Mouse (Mus musculus) stomach, embryonic 15.5 days (tissue): ENCODE results near the gene Tstd1. TPM values are rescaled to one million over a fixed set of nuclear protein-coding genes. Genes with fewer than 3 reads are reported as not detected.

Experiments
- ATAC-seq: fragments of 200-750 bp; cut with Nextera tagmentation; 2 replicates; pipeline ENCODE4 v1.8.0; 2017; ENCODE audit warnings: low read depth, moderate number of reproducible peaks, moderate TSS enrichment; ENCODE audit not compliant: insufficient read depth, low FRiP score
- H3K27ac ChIP-seq: fragments of 300-500 bp; sonication (generic); 2 replicates; pipeline ENCODE4 v1.5.1; 2015; ENCODE audit warnings: mild to moderate bottlenecking, inconsistent platforms
- H3K27me3 ChIP-seq: fragments of 300-500 bp; sonication (generic); replicated peaks from 2 replicates; pipeline ENCODE4 v1.6.1; 2015; ENCODE audit warnings: inconsistent platforms
- H3K36me3 ChIP-seq: fragments of 300-500 bp; sonication (generic); 2 replicates; pipeline ENCODE4 v1.6.1; 2015; ENCODE audit warnings: inconsistent platforms
- H3K4me1 ChIP-seq: fragments of 300-500 bp; sonication (generic); 2 replicates; pipeline ENCODE4 v1.6.1; 2015; ENCODE audit warnings: inconsistent platforms
- H3K4me2 ChIP-seq: fragments of 300-500 bp; sonication (generic); 2 replicates; pipeline ENCODE4 v1.6.1; 2015; ENCODE audit warnings: mild to moderate bottlenecking, inconsistent platforms
- H3K4me3 ChIP-seq: fragments of 300-500 bp; sonication (generic); replicated peaks from 2 replicates; pipeline ENCODE4 v1.5.1; 2015; ENCODE audit warnings: inconsistent platforms
- H3K9ac ChIP-seq: fragments of 300-500 bp; sonication (generic); 2 replicates; pipeline ENCODE4 v1.6.1; 2015; ENCODE audit warnings: inconsistent platforms
- H3K9me3 ChIP-seq: fragments of 300-500 bp; sonication (generic); 2 replicates; pipeline ENCODE4 v1.6.1; 2016; ENCODE audit warnings: inconsistent platforms
- WGBS: fragments of 180-500 bp; shearing (Covaris S2); methylation state at CpG from one replicate; pipeline ENCODE4 v1.1.7; 2015; 5-methylcytosine and 5-hydroxymethylcytosine counted together
- polyA plus RNA-seq: library from polyadenylated mRNA; unstranded; fragments of >200 nt; fragmentation: Nextera tagmentation; extraction: Ambion mirVana; gene quantifications from 2 replicates; pipeline ENCODE4 v1.2.1, GENCODE M21; 2015

Gene Tstd1
- polyA plus RNA-seq, 1 experiment from 2014 or later: 5.9 TPM

DNA sequence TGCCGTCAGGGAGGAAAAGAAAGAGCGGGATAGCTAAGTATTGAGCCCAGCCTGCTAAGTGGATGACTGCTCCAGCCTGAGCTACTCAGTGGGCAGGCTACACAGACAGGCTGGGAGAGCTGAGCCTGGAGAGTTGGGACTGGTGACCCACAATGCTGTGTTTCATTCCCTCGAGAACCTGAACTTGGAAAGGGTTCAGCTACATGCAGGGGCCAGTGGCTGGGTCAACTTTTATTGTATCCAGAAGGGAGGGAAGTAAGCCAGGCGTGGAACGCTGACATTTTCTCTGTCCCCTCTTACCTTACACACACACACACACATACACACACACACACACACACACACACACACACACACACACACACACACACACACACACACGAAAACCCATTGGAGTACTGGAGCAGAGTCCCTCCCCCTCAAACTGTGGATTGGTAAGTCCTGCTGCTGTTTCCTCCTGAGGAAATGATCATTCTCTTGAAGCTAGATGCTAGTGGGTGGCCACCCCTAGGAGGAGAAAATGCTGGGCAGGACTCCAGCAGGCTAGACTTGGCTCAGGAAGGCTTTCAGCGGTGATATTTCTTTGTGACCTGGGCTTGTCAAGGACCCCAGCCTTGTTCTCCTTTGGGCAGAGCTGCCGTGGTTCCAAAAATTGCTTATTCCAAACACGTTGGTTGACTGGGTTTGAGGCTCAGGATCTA, 21.5 kb downstream of the Tstd1 start:
- 15% methylated on average over 9 of the region's 9 CpGs for WGBS
- H3K4me1 ChIP-seq: peaks cover 26% of the 10 kb centered on the region
- no peak for ATAC-seq
- H3K27me3 ChIP-seq: no peaks in the 10 kb centered on the region
- peak overlapping the region; percentile 91 for H3K27ac ChIP-seq
- H3K4me3 ChIP-seq: peak overlapping the region; percentile 51
- H3K36me3 ChIP-seq: no peaks in the 10 kb centered on the region
- H3K9me3 ChIP-seq: no peaks in the 10 kb centered on the region
- no peak overlapping the region for H3K9ac ChIP-seq
- H3K4me2 ChIP-seq: peak overlapping the region; percentile 56

DNA sequence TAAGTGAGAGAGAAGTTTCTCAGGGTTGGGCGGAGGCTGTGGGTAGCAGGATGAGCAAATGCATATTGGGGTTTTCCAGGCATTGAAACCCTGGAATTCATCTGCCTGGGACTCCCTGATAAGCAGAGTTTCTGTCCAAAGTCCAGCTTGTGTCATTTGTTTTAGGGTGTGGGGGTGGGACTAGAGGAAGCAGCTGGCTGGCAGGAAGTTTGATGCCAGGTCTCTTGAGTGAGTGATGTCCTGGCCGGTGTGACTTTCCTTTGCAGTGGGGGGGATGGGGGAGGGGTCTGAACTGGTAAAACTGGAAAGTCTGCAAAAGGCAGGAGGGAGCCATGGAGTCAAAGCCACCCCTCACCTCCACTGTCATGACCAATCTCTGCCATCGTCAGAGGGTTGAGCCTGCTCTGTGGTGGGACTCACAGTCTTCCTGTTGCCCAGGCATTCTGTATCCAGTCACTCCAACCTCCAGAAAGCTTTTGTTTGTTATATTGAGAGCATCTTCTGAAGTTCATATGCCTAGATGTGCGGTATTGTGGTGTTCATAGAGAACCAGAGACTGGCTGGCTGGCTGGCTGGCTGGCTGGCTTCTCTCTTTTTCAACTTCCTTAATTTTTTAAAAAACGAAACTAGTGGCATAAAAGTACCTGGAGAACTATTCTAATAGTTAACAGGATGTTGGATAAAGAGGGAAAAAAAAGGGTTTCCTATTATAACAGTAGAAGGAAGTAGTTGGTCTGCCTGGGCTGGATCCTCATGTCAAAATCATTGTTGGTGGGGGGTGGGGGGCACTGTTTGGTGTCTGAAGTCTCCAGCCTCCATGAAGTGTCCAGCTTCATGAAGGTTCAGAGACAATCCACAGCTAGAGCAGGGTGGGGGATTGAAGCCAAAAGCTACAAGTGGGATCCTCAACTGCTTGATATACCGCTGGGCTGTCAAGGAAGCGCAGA, 23.1 kb downstream of the Tstd1 start:
- peak; percentile 63 for ATAC-seq
- WGBS: 43% methylated on average over 7 of the region's 7 CpGs
- Histone ChIP-seq H3K4me3 (peak overlapping the region; percentile 51; the same call in 1 of the 2 replicates), H3K27me3 (no peaks in the 10 kb centered on the region), H3K9ac (no peak overlapping the region), H3K27ac (peak overlapping the region; percentile 91), H3K4me1 (peaks cover 22% of the 10 kb centered on the region), H3K36me3 (no peaks in the 10 kb centered on the region), H3K9me3 (no peaks in the 10 kb centered on the region), H3K4me2 (peak overlapping the region; percentile 56)

DNA sequence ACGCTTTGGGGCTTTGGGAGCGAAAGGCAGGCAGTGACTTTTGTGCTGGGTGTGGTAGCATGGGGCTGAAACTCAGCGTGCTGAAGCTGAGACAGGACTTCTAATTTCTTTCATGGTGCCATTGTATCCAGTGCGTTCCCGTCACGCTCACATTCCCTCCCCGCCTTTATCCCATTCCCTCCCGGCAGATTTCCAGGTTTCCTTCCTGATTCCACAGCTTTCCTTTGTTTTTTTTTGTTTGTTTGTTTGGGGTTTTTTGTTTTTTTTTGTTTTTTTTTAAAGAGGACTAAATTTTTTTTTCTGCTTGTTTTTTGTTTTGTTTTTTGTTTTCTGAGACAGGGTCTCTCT, 23.7 kb downstream of the Tstd1 start:
- Histone ChIP-seq H3K27me3 (no peaks in the 10 kb centered on the region), H3K9ac (no peak overlapping the region), H3K4me3 (peak overlapping the region; percentile 14; the same call in 1 of the 2 replicates), H3K4me1 (peaks cover 24% of the 10 kb centered on the region), H3K27ac (peak overlapping the region; percentile 91), H3K4me2 (peak overlapping the region; percentile 56), H3K36me3 (no peaks in the 10 kb centered on the region), H3K9me3 (no peaks in the 10 kb centered on the region)
- no peak for ATAC-seq
- WGBS: 58% methylated on average over 8 of the region's 8 CpGs

DNA sequence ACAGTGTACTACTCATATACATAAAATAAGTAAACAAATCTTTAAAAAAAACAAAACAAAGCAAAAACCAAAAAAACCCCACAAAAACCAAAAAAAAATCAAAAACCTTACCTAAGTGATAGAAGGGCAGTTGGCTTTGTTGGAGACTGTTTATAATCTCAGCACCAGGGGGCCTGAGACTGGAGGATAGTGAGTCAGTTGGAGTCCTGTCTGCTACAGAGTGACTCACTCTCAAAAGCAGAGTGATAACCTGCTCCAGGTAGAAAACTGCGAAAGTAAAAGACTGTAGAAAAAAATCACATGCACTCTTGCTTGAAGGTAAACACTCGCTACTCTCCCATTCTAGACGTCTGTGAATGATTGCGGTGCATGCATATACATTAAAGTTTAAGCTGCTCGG, 26.4 kb downstream of the Tstd1 start:
- no peaks in the 10 kb centered on the region for H3K9me3 ChIP-seq
- H3K27me3 ChIP-seq: no peaks in the 10 kb centered on the region
- 62% methylated on average over 5 of the region's 5 CpGs for WGBS
- H3K4me2 ChIP-seq: no peak overlapping the region
- no peak for ATAC-seq
- no peaks in the 10 kb centered on the region for H3K36me3 ChIP-seq
- H3K27ac ChIP-seq: no peak overlapping the region
- no peak overlapping the region for H3K4me3 ChIP-seq
- no peak overlapping the region for H3K9ac ChIP-seq
- peaks cover 19% of the 10 kb centered on the region for H3K4me1 ChIP-seq

DNA sequence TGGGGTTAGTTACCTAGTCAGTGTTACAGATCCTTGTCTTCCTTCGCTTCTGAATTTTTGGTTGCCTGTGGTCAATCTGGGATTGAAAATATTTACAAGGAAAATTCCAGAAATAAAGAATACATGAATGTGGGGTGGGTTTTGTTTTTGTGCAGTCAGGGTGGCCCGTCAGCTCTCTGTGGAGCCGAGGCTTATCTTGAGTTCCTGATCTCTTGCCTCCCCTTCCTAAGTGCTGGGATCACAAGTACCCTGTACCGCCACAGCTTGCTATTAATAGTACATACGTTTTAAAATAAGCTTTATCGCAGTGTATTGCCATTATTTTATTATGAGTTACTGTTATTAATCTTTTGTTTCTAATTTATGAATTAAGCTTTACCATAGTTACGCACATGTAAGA, 28.2 kb downstream of the Tstd1 start:
- H3K4me3 ChIP-seq: no peak overlapping the region
- H3K9me3 ChIP-seq: no peaks in the 10 kb centered on the region
- no peak overlapping the region for H3K9ac ChIP-seq
- ATAC-seq: no peak
- no peak overlapping the region for H3K27ac ChIP-seq
- no peaks in the 10 kb centered on the region for H3K27me3 ChIP-seq
- WGBS: 46% methylated on average over 7 of the region's 7 CpGs
- no peak overlapping the region for H3K4me2 ChIP-seq
- no peaks in the 10 kb centered on the region for H3K36me3 ChIP-seq
- peaks cover 14% of the 10 kb centered on the region; the same call in 1 of the 2 replicates for H3K4me1 ChIP-seq

DNA sequence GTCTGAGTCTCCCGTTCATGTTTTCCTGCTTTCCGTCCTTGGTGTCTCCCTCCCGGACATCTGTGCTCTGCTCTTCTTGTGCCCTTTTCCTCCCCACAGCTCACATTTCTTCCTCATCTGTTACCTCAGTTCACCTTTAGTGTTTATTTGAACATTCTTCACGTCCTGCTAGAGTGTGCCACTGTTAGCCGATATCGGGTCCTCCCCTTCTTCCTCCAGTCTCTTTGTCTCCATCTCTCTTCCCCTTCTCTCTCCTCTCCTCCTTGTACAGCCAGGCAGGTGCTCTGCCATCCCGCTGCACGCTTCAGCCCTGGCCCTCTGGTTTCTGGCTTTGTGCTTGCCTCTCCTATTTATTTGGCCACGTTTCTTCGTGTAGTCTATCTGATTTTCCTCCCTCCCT, 29.0 kb downstream of the Tstd1 start:
- Histone ChIP-seq H3K4me2 (peak overlapping the region; percentile 4; the same call in 1 of the 2 replicates), H3K4me3 (no peak overlapping the region), H3K9ac (no peak overlapping the region), H3K36me3 (no peaks in the 10 kb centered on the region), H3K27me3 (no peaks in the 10 kb centered on the region), H3K4me1 (peaks cover 13% of the 10 kb centered on the region; the same call in 1 of the 2 replicates), H3K27ac (peak overlapping the region; percentile 33; the same call in 1 of the 2 replicates), H3K9me3 (no peaks in the 10 kb centered on the region)
- WGBS: 12% methylated on average over 10 of the region's 10 CpGs
- ATAC-seq: no peak

DNA sequence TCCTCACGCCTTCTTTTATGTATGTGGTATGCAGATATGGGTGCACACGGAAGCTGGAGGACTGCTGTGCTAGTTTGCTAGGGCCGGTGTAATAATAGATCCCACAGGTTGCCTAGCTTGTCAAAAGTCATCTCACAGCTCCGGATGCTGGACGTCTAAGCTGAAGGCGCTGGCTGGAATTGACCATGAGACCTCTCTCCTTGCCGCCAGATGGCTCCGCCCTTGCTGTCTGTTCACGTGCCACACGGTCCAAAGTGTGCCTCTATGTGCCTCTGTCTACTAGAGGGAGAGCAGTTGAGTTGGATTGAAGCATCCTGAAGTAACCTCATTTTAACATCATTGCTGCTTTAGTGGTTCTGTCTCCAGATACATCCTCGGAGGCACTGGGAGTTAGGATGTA, 31.4 kb downstream of the Tstd1 start:
- Histone ChIP-seq H3K4me1 (peaks cover 9% of the 10 kb centered on the region; the same call in 1 of the 2 replicates), H3K27me3 (no peaks in the 10 kb centered on the region), H3K27ac (no peak overlapping the region), H3K9me3 (no peaks in the 10 kb centered on the region), H3K4me3 (no peak overlapping the region), H3K9ac (no peak overlapping the region), H3K4me2 (no peak overlapping the region), H3K36me3 (no peaks in the 10 kb centered on the region)
- WGBS: 71% methylated on average over 11 of the region's 11 CpGs
- ATAC-seq: no peak

DNA sequence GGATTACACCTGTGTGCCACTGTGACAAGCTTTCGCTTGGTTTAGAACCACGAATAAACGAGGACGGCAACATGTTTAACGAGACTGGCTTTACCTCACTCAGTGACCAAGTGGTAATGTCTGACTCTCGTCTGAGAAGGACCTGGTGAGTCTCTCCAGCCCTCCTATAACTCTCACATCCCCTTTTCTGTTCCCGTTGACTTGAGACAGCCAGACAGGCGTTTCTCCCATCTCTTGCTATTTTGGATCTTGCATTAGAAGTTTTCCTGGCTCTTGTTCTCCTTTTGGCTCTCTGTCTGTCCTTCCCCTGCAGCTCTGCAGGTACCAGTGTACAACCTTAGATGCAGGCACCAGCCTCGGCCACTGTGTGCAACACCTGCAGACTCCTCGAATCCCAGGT, 32.3 kb downstream of the Tstd1 start:
- H3K4me1 ChIP-seq: peaks cover 9% of the 10 kb centered on the region; the same call in 1 of the 2 replicates
- whole genome bisulfite sequencing: 60% methylated on average over 10 of the region's 10 CpGs
- H3K9me3 ChIP-seq: no peaks in the 10 kb centered on the region
- no peaks in the 10 kb centered on the region for H3K36me3 ChIP-seq
- H3K27me3 ChIP-seq: no peaks in the 10 kb centered on the region
- H3K4me3 ChIP-seq: no peak overlapping the region
- H3K4me2 ChIP-seq: no peak overlapping the region
- ATAC-seq: no peak
- no peak overlapping the region for H3K27ac ChIP-seq
- H3K9ac ChIP-seq: no peak overlapping the region

DNA sequence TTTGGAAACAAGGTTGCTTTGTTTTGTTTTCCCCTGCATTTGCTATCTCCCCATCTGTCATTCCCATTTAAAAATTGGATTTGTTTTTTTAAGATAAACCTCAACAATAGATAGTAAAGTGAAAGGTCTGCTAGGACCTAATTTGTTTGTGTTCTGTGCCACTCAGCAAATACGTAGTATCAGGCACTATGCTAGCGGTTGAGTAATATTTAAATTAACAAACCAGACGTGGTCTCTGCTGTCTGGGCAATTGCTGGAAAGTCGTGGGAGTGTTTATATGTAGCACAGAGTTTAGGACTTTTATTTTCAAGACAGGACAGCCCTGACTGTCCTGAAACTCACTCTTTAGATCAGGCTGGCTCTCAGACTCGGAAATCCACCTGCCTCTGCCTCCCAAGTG, 33.9 kb downstream of the Tstd1 start:
- 52% methylated on average over 5 of the region's 5 CpGs for WGBS
- Histone ChIP-seq H3K9me3 (no peaks in the 10 kb centered on the region), H3K27ac (no peak overlapping the region; the same call in 1 of the 2 replicates), H3K4me1 (0 out of 2 replicates have a peak, but pooled peaks cover 2% of the 10 kb centered on the region), H3K4me2 (no peak overlapping the region), H3K9ac (no peak overlapping the region), H3K27me3 (no peaks in the 10 kb centered on the region), H3K36me3 (no peaks in the 10 kb centered on the region), H3K4me3 (no peak overlapping the region)
- ATAC-seq: no peak

DNA sequence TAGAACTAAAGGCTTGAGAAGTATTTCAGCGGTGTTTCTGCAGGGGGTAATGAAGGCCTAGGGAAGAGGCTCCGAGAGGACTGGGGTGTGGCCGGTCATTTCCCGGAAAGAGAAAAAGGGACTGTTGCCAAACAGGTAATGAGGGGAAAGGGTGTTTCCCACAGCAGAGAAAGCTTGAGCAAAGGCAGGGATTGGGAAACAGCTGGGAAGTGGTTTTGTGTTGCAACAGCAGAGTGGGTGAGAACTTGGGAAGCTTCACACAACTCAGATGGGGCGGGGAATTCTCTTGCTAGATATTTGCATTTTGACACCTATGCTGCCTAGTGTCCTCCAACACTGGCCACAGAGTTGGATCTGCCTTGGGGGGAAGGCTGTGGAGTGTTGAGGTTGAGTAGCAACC, 34.3 kb downstream of the Tstd1 start:
- Histone ChIP-seq H3K27ac (no peak overlapping the region; the same call in 1 of the 2 replicates), H3K4me3 (no peak overlapping the region), H3K4me2 (no peak overlapping the region), H3K36me3 (no peaks in the 10 kb centered on the region), H3K9me3 (no peaks in the 10 kb centered on the region), H3K27me3 (no peaks in the 10 kb centered on the region), H3K9ac (no peak overlapping the region), H3K4me1 (no peaks in the 10 kb centered on the region)
- WGBS: 75% methylated on average over 5 of the region's 5 CpGs
- ATAC-seq: no peak

DNA sequence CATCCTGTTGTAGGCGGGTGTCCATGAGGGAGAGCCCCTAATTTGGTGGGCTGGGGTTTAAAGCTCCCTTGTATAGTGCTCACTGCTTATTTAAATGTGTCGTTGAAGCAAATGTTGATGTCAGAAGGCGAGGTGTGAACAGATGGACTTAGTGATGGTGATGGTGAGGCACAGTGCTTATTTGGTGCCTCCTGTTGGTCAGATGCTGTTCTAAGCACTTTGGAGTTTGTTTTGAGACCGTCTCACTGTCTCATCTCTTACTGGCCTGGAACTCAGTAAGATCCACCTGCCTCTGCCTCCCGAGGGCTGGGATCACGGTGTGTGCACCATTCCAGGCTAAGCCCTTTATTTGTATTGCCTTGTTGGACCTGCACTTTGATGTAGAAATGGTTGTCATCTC, 36.3 kb downstream of the Tstd1 start:
- H3K4me3 ChIP-seq: no peak overlapping the region
- no peaks in the 10 kb centered on the region for H3K9me3 ChIP-seq
- ATAC-seq: no peak
- no peaks in the 10 kb centered on the region for H3K4me1 ChIP-seq
- no peaks in the 10 kb centered on the region for H3K36me3 ChIP-seq
- no peak overlapping the region for H3K9ac ChIP-seq
- no peaks in the 10 kb centered on the region for H3K27me3 ChIP-seq
- 83% methylated on average over 6 of the region's 6 CpGs for WGBS
- no peak overlapping the region for H3K4me2 ChIP-seq
- no peak overlapping the region for H3K27ac ChIP-seq

DNA sequence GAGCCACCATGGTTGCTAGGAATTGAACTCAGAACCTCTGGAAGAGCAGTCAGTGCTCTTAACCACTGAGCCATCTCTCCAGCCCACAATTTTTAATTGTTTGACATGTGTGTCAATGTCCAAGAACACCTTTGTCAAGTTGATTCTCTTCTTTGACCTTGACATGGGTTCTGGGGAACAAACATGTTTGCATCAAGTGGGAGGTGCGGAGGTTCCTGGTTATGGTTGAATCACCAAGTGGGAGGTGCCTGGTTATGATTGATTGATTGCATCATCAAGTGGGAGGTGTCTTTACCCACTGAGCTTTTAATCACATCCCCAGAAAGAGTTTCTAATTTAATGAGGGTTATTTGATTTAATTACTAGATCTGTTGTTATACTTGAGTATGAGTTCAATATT, 38.9 kb downstream of the Tstd1 start:
- no peak overlapping the region for H3K4me2 ChIP-seq
- WGBS: 85% methylated on average over 1 of the region's 1 CpGs
- no peaks in the 10 kb centered on the region for H3K27me3 ChIP-seq
- no peaks in the 10 kb centered on the region for H3K9me3 ChIP-seq
- H3K4me1 ChIP-seq: no peaks in the 10 kb centered on the region
- peaks cover 13% of the 10 kb centered on the region; the same call in 1 of the 2 replicates for H3K36me3 ChIP-seq
- ATAC-seq: no peak
- H3K9ac ChIP-seq: no peak overlapping the region
- no peak overlapping the region for H3K27ac ChIP-seq
- no peak overlapping the region for H3K4me3 ChIP-seq
